Mouse (Mus musculus) frontal cortex, postnatal 25 days (tissue): Measurements from ENCODE around the gene Rln1.

Experiments
- DNase-seq, 2 experiments: peaks; one replicate each; pipeline ENCODE4 v3.0.0; 2022; ENCODE audit warnings: low spot score in 2 of 2

Rln1 gene

GRCm38 (mm10) chr19:29296166-29296565 is 38.3 kb downstream of the Rln1 start:
- DNase-seq = no peak

- no peak for DNase-seq
These were observed 39.7 kb downstream of the Rln1 start for GRCm38 (mm10) chr19:29294756-29295155.

GRCm38 (mm10) chr19:29292546-29292945 is 41.9 kb downstream of the Rln1 start:
- no peak for DNase-seq

DNA sequence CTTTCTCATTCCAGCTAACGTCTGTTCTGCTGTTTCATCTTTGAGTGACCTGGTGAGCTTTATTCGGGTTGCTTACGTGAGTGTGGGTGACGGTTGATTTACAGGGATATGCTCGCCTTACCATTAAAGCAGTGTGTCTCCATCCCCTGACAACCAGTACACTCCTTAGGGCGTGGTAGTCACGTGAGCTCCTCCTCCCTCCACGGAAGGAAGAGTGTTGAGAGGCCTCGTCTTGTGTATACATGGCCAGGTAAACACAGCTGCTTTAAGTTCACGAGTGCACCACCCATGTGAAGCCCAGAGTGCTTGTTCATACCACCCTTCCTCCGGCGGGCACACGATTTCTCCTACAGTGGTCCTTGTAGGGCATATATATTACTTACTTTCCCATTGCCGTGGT is 42.9 kb downstream of the Rln1 start:
- DNase-seq = no peak

GRCm38 (mm10) chr19:29287863-29288262 is 46.6 kb downstream of the Rln1 start:
- no peak for DNase-seq

- no peak for DNase-seq
These were observed 49.0 kb downstream of the Rln1 start for GRCm38 (mm10) chr19:29285451-29285869.
